Mouse (Mus musculus) regulatory T cell (primary cell): ENCODE measurements around the gene Sphk2.

Experiments
- in situ Hi-C: fragments of 300-600 bp; cut with MboI, MseI; formaldehyde crosslinking; loops from one replicate; pipeline ENCODE4 v1.15.1; 2025; ENCODE audit warnings: high pct_unique_total_duplicates

The Sphk2 gene

DNA sequence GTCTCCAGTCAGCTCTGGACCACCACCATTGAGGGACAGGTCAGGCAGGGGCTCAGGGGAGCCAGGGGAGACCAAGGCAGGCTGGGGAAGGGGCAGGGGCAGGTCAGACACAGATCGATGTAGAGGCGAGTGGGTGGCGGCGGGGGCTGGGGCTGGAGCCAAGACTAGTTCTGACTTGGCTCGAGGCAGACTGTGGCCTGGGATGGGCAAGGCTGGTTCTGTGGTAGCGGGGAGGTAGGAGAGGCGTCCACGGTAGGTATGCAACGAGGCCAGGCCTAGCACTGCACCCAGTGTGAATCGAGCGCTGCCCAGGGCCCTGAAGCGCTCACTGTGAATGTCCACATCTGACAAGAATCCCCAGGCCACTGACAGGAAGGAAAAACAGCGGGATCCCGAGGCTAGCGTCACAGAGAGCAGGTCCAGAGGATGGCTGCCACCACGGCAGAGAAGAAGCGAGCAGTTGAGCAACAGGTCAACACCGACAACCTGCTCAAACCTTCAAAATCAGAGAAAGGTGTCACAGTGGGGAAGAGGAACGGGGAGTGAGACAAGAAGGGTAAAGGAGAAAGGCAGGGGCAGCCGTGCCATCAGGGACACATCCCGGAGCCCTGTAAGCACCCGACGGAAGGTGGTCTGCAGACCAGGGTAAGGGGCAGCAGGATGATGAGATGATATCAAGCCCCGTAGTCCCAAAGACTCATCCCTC is 6.3 kb downstream of the Sphk2 start:
- in situ Hi-C loops, result no loop called here

DNA sequence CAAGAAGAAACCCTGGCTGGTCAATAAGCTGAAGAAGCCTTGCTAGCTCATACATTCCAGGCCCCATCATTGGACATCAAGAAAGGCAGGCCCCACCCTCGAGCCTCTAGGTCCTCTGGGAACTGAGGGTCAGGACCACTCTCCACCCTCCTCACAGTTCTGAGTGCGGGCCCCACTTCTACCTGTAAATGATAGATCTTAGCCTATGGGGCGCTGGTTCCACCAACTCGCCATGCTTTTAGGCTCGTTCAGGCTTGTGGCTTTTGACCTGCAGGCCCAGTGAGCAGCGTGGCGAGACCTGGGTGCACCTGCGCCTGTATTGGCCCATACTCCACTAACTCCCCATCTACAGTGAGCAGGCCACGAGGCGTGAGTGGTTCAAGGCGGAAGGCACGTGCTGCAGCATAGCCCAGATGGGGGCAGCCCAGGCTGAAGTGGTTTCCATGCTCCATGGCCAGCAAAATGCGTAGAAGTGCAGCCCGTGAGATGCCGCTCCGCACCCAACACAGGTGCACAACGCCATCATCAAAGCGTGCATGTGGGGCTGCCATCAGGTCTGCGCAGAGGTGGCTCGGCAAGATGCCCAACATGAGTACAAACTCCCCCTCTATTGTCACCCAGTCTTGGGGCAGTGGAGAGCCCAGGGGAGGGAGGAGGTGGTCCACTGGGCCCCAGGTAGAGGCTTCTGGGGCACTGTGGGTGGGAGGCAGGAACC is 7.2 kb downstream of the Sphk2 start:
- in situ Hi-C loops, result no loop called here

GRCm38 (mm10) chr7:45709677-45710355 is 8.0 kb downstream of the Sphk2 start:
- in situ Hi-C loops, result no loop called here

- in situ Hi-C loops, result no loop called here
These were observed 8.8 kb downstream of the Sphk2 start for GRCm38 (mm10) chr7:45709036-45709435.

- in situ Hi-C loops, result no loop called here
These were observed 9.5 kb downstream of the Sphk2 start for GRCm38 (mm10) chr7:45708221-45708761.

DNA sequence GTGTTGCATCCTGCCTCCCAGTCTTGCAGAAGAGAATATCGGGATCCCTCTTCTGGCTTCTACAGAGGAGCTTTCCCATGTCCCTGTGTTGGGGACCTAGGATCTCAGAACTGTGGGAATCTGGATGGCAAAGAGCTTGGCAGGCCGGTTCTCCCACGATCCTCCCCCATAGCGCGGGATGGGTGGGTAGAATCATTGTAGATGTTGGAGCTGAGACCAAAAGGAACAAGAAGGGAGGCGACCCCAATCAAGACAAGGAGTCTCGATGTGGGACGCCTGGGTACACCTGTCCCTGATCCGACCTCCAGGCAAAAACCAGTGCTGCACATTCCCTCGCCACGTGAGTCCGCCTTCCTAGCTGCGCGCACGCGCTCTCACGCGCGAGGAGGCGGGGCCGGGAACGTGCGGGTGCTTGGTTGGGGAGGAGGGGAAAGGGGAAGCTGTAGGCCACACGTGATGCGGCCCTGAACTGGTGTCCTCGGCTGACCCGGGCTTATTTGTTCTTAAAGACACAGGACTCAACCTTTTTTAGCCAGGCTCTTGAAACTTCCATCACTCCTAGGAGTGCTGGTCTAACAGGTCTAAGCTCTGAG is 10.3 kb downstream of the Sphk2 start:
- in situ Hi-C loops, result no loop called here

DNA sequence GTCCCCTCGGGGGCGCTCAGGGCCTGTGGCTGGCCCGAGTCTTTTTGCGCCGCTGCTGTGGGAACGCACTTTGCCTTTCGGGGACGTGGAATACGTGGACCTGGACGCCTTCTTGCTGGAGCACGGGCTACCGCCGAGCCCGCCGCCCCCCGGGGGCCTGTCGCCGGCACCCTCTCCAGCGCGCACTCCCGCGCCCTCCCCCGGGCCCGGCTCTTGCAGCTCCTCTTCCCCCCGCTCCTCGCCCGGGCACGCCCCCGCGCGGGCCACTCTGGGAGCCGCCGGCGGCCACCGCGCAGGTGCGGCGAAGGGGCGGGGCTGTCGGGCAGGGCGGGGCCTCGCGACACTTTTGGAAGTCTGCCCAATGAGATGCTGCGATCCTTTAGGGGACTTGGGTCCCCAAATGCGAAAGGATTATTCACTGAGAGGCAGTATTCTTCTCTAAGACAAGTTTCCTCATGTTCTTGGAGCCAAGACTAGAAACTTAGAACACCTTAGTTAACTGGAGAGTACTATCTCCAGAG is 11.0 kb downstream of the Sphk2 start:
- in situ Hi-C loops, result no loop called here

GRCm38 (mm10) chr7:45705873-45706281 is 11.9 kb downstream of the Sphk2 start:
- in situ Hi-C loops, result no loop called here

DNA sequence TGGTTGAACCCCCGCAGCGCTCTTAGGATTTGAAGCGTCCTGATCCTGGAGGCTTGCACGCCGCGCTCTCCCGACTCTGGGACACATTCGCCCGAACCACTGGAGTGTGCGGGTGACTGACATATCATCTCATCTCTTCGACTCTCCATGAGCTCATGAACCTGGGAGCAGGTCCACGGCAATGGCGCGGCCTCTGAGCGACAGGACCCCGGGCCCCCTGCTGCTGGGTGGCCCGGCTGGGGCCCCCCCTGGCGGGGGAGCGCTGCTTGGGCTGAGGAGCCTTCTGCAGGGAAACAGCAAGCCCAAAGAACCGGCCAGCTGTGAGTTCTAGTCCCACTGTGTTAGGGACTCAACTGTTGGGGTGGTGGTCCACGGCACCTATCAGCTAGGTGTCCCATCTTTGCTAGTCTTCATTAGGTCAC is 12.3 kb downstream of the Sphk2 start:
- in situ Hi-C loops, result no loop called here

DNA sequence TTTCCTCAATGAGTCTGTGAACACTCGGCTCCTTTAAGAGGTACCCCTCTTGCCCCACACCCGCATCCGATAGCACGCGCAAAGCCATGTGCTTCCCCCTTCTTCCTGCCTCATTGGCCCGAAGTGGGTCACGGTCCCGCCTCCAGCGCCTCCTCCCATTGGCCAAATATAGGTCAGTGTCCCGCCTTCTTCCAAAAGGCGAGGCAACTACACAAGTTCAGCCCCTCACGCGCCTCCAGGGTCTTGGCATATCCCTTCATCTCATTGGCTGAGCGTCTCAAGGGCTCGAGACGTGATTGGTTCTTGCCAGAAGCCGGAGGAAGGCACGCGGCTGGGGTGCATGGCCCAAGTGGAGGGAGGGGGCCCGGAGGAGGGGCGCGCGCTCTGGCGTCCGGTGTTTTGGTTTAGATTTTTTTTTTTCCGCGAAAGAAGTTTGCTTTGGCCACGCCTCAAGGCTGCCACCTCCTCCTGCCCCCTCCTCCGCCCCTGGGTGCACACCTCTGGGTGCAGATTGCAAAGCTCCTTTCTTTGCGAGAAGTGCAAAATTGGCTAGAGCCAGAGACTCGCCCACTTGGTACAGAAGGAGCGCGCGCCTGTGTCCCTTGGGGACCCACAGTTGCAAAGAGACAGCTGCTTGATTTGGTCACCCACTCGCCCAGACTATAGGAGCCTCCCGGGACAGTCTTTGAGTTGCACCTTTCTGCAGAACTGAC is 12.9 kb downstream of the Sphk2 start, which contains the start of gene Dbp:
TSS of gene Dbp (plus strand) at position 359 of the 713 bp plus-strand sequence.
- in situ Hi-C loops, result no loop called here

- in situ Hi-C loops, result no loop called here
These were observed 13.7 kb downstream of the Sphk2 start for GRCm38 (mm10) chr7:45704046-45704559.

GRCm38 (mm10) chr7:45703521-45704033 is 14.2 kb downstream of the Sphk2 start:
- in situ Hi-C loops, result no loop called here

DNA sequence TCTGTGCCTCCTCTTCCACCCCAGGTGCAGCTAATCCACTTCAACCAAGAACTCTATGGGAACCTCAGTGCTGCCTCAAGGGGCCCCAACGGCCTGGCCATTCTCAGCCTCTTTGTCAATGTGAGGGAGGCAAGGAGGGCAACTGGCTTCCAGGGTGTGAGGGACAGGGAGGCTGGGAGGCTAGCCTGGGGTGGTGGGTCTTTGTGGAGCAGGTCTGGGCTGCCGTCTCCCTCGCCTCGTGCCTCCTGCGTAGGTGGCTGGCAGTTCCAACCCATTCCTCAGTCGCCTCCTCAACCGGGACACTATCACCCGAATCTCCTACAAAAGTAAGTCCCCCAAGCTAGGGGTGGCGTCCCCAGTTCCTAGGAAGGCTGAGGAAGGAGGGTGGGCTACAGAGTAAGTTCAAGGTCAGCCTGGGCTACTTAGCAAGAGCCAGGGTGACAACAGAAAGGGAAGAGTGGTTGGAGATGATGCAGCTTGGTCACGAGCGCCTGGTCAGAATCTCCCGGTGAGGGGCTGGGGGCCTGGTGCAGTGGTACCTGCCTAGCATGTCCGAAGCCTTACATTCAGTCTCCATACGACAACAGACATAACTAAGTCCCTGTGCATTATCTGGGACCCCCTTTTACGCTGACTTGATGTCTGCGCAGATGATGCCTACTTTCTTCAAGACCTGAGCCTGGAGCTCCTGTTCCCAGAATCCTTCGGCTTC is 14.8 kb downstream of the Sphk2 start:
- in situ Hi-C loops, result no loop called here

DNA sequence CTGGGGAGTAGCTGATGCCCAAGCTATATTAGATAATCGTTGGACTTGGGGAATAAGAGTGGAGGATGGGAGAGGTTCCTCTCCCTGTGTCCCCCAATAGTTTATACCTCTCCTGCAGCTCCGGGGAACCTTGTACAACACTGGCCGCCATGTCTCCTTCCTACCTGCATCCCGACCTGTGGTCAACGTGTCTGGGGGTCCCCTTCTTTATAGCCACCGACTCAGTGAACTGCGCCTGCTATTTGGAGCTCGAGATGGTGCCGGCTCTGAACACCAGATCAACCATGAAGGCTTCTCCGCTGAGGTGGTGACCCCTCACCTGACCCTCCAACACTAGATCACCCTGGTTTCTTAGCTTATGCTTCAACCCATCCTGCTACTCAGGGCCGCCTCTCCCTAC is 15.5 kb downstream of the Sphk2 start:
- in situ Hi-C loops, result no loop called here

DNA sequence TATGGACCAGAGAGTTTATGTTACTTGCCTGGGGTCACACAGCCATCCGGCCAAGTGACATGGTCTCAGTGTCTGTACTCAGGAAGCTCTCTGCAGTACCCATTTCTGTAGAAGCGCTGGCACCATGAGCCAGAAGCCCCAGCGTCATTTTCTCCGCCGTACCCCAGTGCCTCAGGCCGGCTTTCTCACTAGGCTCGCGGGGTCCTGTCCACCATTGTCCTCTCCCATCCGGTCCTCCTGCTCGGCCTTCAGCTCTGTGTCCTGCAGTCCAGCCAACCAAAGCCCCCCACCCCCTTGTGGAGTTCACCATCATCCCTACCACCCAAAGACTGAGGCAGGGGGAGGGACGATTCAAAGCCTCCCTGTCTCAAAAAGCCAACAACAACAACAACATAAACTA is 16.2 kb downstream of the Sphk2 start:
- in situ Hi-C loops, result no loop called here

DNA sequence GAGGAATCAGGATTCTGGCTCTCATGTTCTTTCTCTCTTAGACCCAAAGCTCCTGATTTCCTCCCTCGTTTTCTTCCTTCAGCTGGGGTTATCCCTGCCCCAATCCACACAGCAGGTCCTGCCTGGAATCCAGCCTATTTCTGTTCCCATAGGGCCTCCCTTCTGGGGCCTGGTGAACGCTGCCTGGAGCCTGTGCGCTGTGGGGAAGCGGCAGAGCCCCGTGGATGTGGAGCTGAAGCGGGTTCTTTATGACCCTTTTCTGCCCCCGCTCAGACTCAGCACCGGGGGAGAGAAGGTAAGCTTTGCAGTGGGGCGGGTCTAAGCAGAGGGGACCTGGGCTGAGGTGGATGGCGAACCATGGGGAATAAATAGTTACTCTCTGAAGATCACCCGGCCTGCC is 16.7 kb downstream of the Sphk2 start:
- in situ Hi-C loops, result no loop called here

DNA sequence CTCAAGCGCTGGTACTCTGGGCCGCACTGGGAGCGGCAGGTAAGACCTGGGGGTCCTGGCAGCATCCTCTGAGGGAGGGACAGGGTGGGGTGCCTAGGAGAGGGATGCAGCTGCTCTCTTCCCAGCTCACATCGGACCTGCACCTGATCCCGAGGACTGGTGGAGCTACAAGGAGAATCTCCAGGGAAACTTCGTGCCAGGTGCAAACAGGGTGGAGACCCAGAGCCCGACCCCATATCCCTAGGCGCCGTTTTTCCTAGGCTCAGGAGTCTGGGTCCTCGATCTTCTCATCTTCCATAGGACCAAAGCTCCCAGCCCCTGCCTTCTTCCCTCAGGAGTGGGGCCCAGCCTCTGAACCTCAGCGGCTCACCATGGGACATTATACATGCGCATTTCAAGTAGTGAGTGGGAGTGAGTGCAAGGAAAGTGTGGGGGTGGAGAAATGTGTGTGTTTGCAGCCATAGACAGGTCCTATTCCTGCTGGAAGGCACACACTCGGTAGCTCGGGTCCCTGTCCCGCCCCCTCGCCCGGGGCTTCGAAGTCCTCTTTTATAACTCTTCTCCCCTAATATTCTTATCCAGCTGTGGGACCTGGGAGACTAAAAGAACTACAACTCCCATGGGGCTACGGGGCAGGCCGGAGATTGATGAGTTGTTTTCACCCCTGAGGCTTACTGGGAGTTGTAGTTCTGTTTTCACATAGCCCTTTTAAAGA is 17.3 kb downstream of the Sphk2 start:
- in situ Hi-C loops, result no loop called here

- in situ Hi-C loops, result no loop called here
These were observed 18.2 kb downstream of the Sphk2 start, which contains the start of gene Car11 for GRCm38 (mm10) chr7:45699523-45700141. TSS of gene Car11 (plus strand) at chr7:45699843.

DNA sequence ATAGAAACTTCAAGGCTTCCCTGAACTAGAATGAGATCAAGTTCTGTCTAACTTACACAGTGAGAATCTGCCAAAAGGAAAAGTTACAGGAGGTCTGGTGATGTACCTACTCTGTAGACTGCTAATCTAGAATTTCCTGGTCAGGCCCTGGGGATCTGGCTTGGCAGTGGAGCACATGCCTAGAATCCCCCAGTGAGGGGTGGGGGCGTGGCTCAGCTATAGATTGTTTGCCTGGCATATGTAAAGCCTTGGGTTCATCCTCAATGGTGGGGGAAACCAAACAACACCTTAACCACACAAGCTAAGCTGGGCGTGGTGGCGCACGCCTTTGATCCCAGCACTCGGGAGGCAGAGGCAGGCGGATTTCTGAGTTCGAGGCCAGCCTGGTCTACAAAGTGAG is 19.9 kb downstream of the Sphk2 start:
- in situ Hi-C loops, result no loop called here
